ENCODE assay signal across 13 mouse cellular contexts in genomic region chr9:31283044-31283443, GRCm38 (mm10). TPM values are rescaled to one million over a fixed set of nuclear protein-coding genes. Genes with fewer than 3 reads are reported as not detected.
DNase-seq lines count a peak whose midpoint lies in the region; ATAC-seq lines count a peak whose summit lies in the region.
"Had no signal": no experiment of that assay in that cellular context is flagged by ENCODE, and none has a peak within 500 bp of the region (broad histone marks: within the 10 kb centered on the region; RNA-seq: fewer than 3 reads in every experiment).

No protein-coding gene starts in this region.

- H3K27me3 ChIP-seq in midbrain, embryonic 11.5 days (ENCODE audit: control insufficient read depth, insufficient read depth, low read length) = no peaks in the 10 kb centered on the region
- H3K27me3 ChIP-seq: stomach, embryonic 15.5 days had no signal

- no peak overlapping the region for H3K4me3 ChIP-seq in midbrain, embryonic 11.5 days (ENCODE audit: low read depth, low read length)
- H3K4me3 ChIP-seq: stomach, embryonic 15.5 days had no signal

- peak overlapping the region; percentile 62; the same call in 1 of the 2 replicates for H3K4me2 ChIP-seq in midbrain, embryonic 11.5 days

- WGBS in midbrain, embryonic 11.5 days = 74% methylated on average over 4 of the region's 4 CpGs

- no peaks in the 10 kb centered on the region for H3K9me3 ChIP-seq in midbrain, embryonic 11.5 days (ENCODE audit: control insufficient read depth, low read length)
- H3K9me3 ChIP-seq: stomach, embryonic 15.5 days had no signal

- H3K27ac ChIP-seq in midbrain, embryonic 11.5 days (ENCODE audit: low read depth, low read length) = peak overlapping the region; percentile 83

- H3K4me1 ChIP-seq in midbrain, embryonic 11.5 days (ENCODE audit: control insufficient read depth, insufficient read depth, low read length) = peaks cover 17% of the 10 kb centered on the region

- intact Hi-C loops in left cerebral cortex, postnatal 36 days (cut with DNase I) = loop anchor here (5.0 kb wide), 3 partner anchors 49 to 131 kb away; no protein-coding TSS in a partner anchor

- no peaks in the 10 kb centered on the region for H3K36me3 ChIP-seq in midbrain, embryonic 11.5 days (ENCODE audit: control insufficient read depth, insufficient read depth, low read length)
- H3K36me3 ChIP-seq: stomach, embryonic 15.5 days had no signal

- H3K9ac ChIP-seq in midbrain, embryonic 11.5 days (ENCODE audit: low read length) = peak overlapping the region; percentile 99
- H3K9ac ChIP-seq: stomach, embryonic 15.5 days had no signal

- ATAC-seq in CD4-positive, CD25-positive, alpha-beta regulatory T cell, adult 4 months = no peak
- ATAC-seq in granulocyte monocyte progenitor cell, adult 5-6 weeks (replicated peaks; ENCODE audit: poor library complexity, severe bottlenecking) = peak; percentile 33
- ATAC-seq in midbrain, embryonic 11.5 days (ENCODE audit: low FRiP score) = no peak
- ATAC-seq: inflammation-experienced regulatory T-cells, adult 6 months; lung, postnatal 0 days had no signal

- peak; percentile 63 for DNase-seq in CD4-positive, CD25-positive, alpha-beta regulatory T cell, adult 2 months (ENCODE audit: low read depth, low spot score)
- DNase-seq in A20 (ENCODE audit: low read depth, low spot score) = peak; percentile 35
- DNase-seq in midbrain, embryonic 11.5 days (ENCODE audit: low spot score, missing footprints) = peak; percentile 85
- DNase-seq in left cerebral cortex, postnatal 36 days (ENCODE audit: low spot score in 2 of 2) = no peak
- no peak for DNase-seq in B cell, adult 2 months
- no peak for DNase-seq in right cerebral cortex, postnatal 10 days (ENCODE audit: low spot score in 2 of 2)
- DNase-seq: adrenal gland, adult 8-10 months; kidney, postnatal 25 days had no signal

RNA-seq across cellular contexts. Expression of gene Prdm10, which starts 2.7 kb away (rescaled TPM):
- 10 to 100 TPM in 1 of 2 experiments, 1 to 10 TPM in 1; 9.6 to 10.1 TPM for polyA plus RNA-seq in CD4-positive, CD25-positive, alpha-beta regulatory T cell, adult 4 months (2017; shearing (Covaris generic))
- 12.4 and 14.1 TPM in 2 replicates for total RNA-seq in granulocyte monocyte progenitor cell, adult 5-6 weeks (2014; fragmentation: Nextera tagmentation)
- total RNA-seq in granulocyte monocyte progenitor cell, adult 5-6 weeks (2017) = 6.4 and 7.3 TPM in 2 replicates
- polyA plus RNA-seq in midbrain, embryonic 11.5 days (2014; fragmentation: Nextera tagmentation; extraction: Ambion mirVana) = 6.8 and 7.9 TPM in 2 replicates
- 10 to 100 TPM; 17.1 to 24.3 TPM for total RNA-seq in left cerebral cortex, postnatal 36 days (2021)

Comparison
In these comparisons a context has a peak if more than half of its experiments do, and no peak if none do; other contexts are left out.
1. DNase-seq: peak in CD4-positive, CD25-positive, alpha-beta regulatory T cell, adult 2 months (single experiment), A20 (single experiment) and midbrain, embryonic 11.5 days (single experiment); none in left cerebral cortex, postnatal 36 days (0 of 2), B cell, adult 2 months (0 of 2) and right cerebral cortex, postnatal 10 days (0 of 2).